Mouse (Mus musculus) hindbrain, embryonic 14.5 days (tissue): ENCODE measurements around the gene Zcchc24. TPM values are rescaled to one million over a fixed set of nuclear protein-coding genes. Genes with fewer than 3 reads are reported as not detected.

Source experiments
- ATAC-seq: fragments of 200-750 bp; cut with Nextera tagmentation; 2 replicates; pipeline ENCODE4 v1.8.0; 2017; ENCODE audit warnings: moderate number of reproducible peaks, mild to moderate bottlenecking, moderate TSS enrichment, moderate library complexity; ENCODE audit not compliant: low FRiP score
- DNase-seq: peaks from one replicate; pipeline ENCODE4 v3.0.0-alpha.2; 2015; ENCODE audit warnings: low spot score
- H3K27ac ChIP-seq: fragments of 300-500 bp; sonication (generic); 2 replicates; pipeline ENCODE4 v1.5.1; 2014; ENCODE audit warnings: mild to moderate bottlenecking, moderate library complexity
- H3K27me3 ChIP-seq: fragments of 300-500 bp; sonication (generic); 2 replicates; pipeline ENCODE4 v1.6.1; 2014; ENCODE audit warnings: mild to moderate bottlenecking, low read length, mixed read lengths; ENCODE audit not compliant: control insufficient read depth, insufficient read depth
- H3K36me3 ChIP-seq: fragments of 300-500 bp; sonication (generic); replicated peaks from 2 replicates; pipeline ENCODE4 v1.6.1; 2014; ENCODE audit not compliant: control insufficient read depth, insufficient read depth
- H3K4me1 ChIP-seq: fragments of 300-500 bp; sonication (generic); replicated peaks from 2 replicates; pipeline ENCODE4 v1.6.1; 2014; ENCODE audit warnings: antibody characterized with exemption, low read length, mixed read lengths; ENCODE audit not compliant: control insufficient read depth, insufficient read depth
- H3K4me2 ChIP-seq: fragments of 300-500 bp; sonication (generic); replicated peaks from 2 replicates; pipeline ENCODE4 v1.6.1; 2014; ENCODE audit warnings: mild to moderate bottlenecking, moderate library complexity
- H3K4me3 ChIP-seq: fragments of 300-500 bp; sonication (generic); replicated peaks from 2 replicates; pipeline ENCODE4 v1.5.1; 2014; ENCODE audit warnings: mild to moderate bottlenecking, low read length
- H3K9ac ChIP-seq: fragments of 300-500 bp; sonication (generic); 2 replicates; pipeline ENCODE4 v1.6.1; 2014
- H3K9me3 ChIP-seq: fragments of 300-500 bp; sonication (generic); 2 replicates; pipeline ENCODE4 v1.6.1; 2016; ENCODE audit warnings: low read length; ENCODE audit not compliant: control insufficient read depth
- WGBS: fragments of 180-500 bp; shearing (Covaris S2); extraction: QIAGEN DNeasy Blood & Tissue Kit; methylation state at CpG from one replicate; pipeline ENCODE4 v1.1.7; 2014; 5-methylcytosine and 5-hydroxymethylcytosine counted together
- polyA plus RNA-seq: library from polyadenylated mRNA; unstranded; fragments of >200 nt; fragmentation: Nextera tagmentation; extraction: Ambion mirVana; gene quantifications from 2 replicates; pipeline ENCODE4 v1.2.1, GENCODE M21; 2014

Zcchc24 gene
- polyA plus RNA-seq, 1 experiment from 2014 or later, result 18.5 TPM

- Histone ChIP-seq H3K27me3 (no peaks in the 10 kb centered on the region), H3K4me3 (no peak overlapping the region), H3K4me2 (no peak overlapping the region), H3K27ac (no peak overlapping the region), H3K9ac (no peak overlapping the region), H3K4me1 (0 out of 2 replicates have a peak, but pooled peaks cover 6% of the 10 kb centered on the region), H3K36me3 (no peaks in the 10 kb centered on the region), H3K9me3 (no peaks in the 10 kb centered on the region)
- DNase-seq, result no peak
- ATAC-seq, result no peak
- 74% methylated on average over 7 of the region's 7 CpGs for WGBS
Observed at GRCm38 (mm10) chr14:25796619-25797018, 27.8 kb upstream of the Zcchc24 start.

- Histone ChIP-seq H3K9me3 (no peaks in the 10 kb centered on the region), H3K4me1 (0 out of 2 replicates have a peak, but pooled peaks cover 6% of the 10 kb centered on the region), H3K9ac (no peak overlapping the region), H3K27ac (peak overlapping the region; percentile 27; the same call in 1 of the 2 replicates), H3K36me3 (no peaks in the 10 kb centered on the region), H3K4me3 (no peak overlapping the region), H3K27me3 (no peaks in the 10 kb centered on the region), H3K4me2 (no peak overlapping the region)
- ATAC-seq (no peak), DNase-seq (no peak)
- 33% methylated on average over 10 of the region's 10 CpGs for WGBS
Observed at GRCm38 (mm10) chr14:25795561-25796174, 26.8 kb upstream of the Zcchc24 start.

GRCm38 (mm10) chr14:25795067-25795466, 26.2 kb upstream of the Zcchc24 start:
- Histone ChIP-seq H3K9me3 (no peaks in the 10 kb centered on the region), H3K4me2 (no peak overlapping the region), H3K27ac (peak overlapping the region; percentile 27; the same call in 1 of the 2 replicates), H3K36me3 (no peaks in the 10 kb centered on the region), H3K4me1 (0 out of 2 replicates have a peak, but pooled peaks cover 2% of the 10 kb centered on the region), H3K9ac (no peak overlapping the region), H3K4me3 (no peak overlapping the region), H3K27me3 (no peaks in the 10 kb centered on the region)
- ATAC-seq, result no peak
- DNase-seq, result no peak
- 73% methylated on average over 6 of the region's 6 CpGs for WGBS

GRCm38 (mm10) chr14:25794331-25794730, 25.5 kb upstream of the Zcchc24 start:
- Histone ChIP-seq H3K4me3 (no peak overlapping the region), H3K36me3 (no peaks in the 10 kb centered on the region), H3K9ac (no peak overlapping the region), H3K27me3 (no peaks in the 10 kb centered on the region), H3K4me2 (no peak overlapping the region), H3K27ac (no peak overlapping the region), H3K4me1 (no peaks in the 10 kb centered on the region), H3K9me3 (no peaks in the 10 kb centered on the region)
- 93% methylated on average over 2 of the region's 2 CpGs for WGBS
- no peak for DNase-seq
- no peak for ATAC-seq

- Histone ChIP-seq H3K4me3 (no peak overlapping the region), H3K9me3 (no peaks in the 10 kb centered on the region), H3K4me1 (no peaks in the 10 kb centered on the region), H3K4me2 (no peak overlapping the region), H3K27ac (no peak overlapping the region), H3K9ac (no peak overlapping the region), H3K36me3 (no peaks in the 10 kb centered on the region), H3K27me3 (no peaks in the 10 kb centered on the region)
- ATAC-seq (no peak), DNase-seq (no peak)
- 61% methylated on average over 6 of the region's 6 CpGs for WGBS
Observed at GRCm38 (mm10) chr14:25790768-25791302, 22.0 kb upstream of the Zcchc24 start.

GRCm38 (mm10) chr14:25789946-25790345, 21.1 kb upstream of the Zcchc24 start:
- H3K4me3 ChIP-seq, result no peak overlapping the region
- 72% methylated on average over 1 of the region's 1 CpGs for WGBS
- no peaks in the 10 kb centered on the region for H3K27me3 ChIP-seq
- ATAC-seq (no peak), DNase-seq (no peak)
- no peaks in the 10 kb centered on the region for H3K9me3 ChIP-seq
- H3K4me1 ChIP-seq, result no peaks in the 10 kb centered on the region
- no peak overlapping the region for H3K9ac ChIP-seq
- no peak overlapping the region for H3K4me2 ChIP-seq
- H3K27ac ChIP-seq, result no peak overlapping the region
- H3K36me3 ChIP-seq, result no peaks in the 10 kb centered on the region

- no peak for ATAC-seq
- H3K36me3 ChIP-seq, result no peaks in the 10 kb centered on the region
Observed at GRCm38 (mm10) chr14:25789207-25789606, 20.4 kb upstream of the Zcchc24 start.

GRCm38 (mm10) chr14:25788201-25788600, 19.4 kb upstream of the Zcchc24 start:
- no peak overlapping the region for H3K9ac ChIP-seq
- H3K9me3 ChIP-seq, result no peaks in the 10 kb centered on the region
- H3K4me2 ChIP-seq, result no peak overlapping the region
- no peaks in the 10 kb centered on the region for H3K27me3 ChIP-seq
- H3K36me3 ChIP-seq, result no peaks in the 10 kb centered on the region
- DNase-seq (no peak), ATAC-seq (no peak)
- H3K27ac ChIP-seq, result no peak overlapping the region
- no peak overlapping the region for H3K4me3 ChIP-seq
- WGBS, result 80% methylated on average over 5 of the region's 5 CpGs
- no peaks in the 10 kb centered on the region for H3K4me1 ChIP-seq

More at GRCm38 (mm10) chr14:25789207-25789606, 20.4 kb upstream of the Zcchc24 start:
- Histone ChIP-seq H3K4me1 (no peaks in the 10 kb centered on the region), H3K27me3 (no peaks in the 10 kb centered on the region), H3K27ac (no peak overlapping the region), H3K4me3 (no peak overlapping the region), H3K9ac (no peak overlapping the region), H3K9me3 (no peaks in the 10 kb centered on the region), H3K4me2 (no peak overlapping the region)
- DNase-seq, result no peak

- no peak overlapping the region for H3K9ac ChIP-seq
- no peak overlapping the region for H3K4me3 ChIP-seq
- H3K27me3 ChIP-seq, result no peaks in the 10 kb centered on the region
- 73% methylated on average over 12 of the region's 12 CpGs for WGBS
- H3K36me3 ChIP-seq, result no peaks in the 10 kb centered on the region
- no peaks in the 10 kb centered on the region for H3K4me1 ChIP-seq
- no peak overlapping the region for H3K27ac ChIP-seq
- no peaks in the 10 kb centered on the region for H3K9me3 ChIP-seq
- ATAC-seq, result no peak
- no peak overlapping the region for H3K4me2 ChIP-seq
- DNase-seq, result no peak
Observed at GRCm38 (mm10) chr14:25787387-25787910, 18.6 kb upstream of the Zcchc24 start.
